Mouse (Mus musculus): ENCODE results near the gene Tmem72. TPM values are rescaled to one million over a fixed set of nuclear protein-coding genes. Genes with fewer than 3 reads are reported as not detected.

Gene Tmem72
- total and polyA plus RNA-seq, 3 experiments: 0.11 to 0.30 TPM; not detected in 1

DNA sequence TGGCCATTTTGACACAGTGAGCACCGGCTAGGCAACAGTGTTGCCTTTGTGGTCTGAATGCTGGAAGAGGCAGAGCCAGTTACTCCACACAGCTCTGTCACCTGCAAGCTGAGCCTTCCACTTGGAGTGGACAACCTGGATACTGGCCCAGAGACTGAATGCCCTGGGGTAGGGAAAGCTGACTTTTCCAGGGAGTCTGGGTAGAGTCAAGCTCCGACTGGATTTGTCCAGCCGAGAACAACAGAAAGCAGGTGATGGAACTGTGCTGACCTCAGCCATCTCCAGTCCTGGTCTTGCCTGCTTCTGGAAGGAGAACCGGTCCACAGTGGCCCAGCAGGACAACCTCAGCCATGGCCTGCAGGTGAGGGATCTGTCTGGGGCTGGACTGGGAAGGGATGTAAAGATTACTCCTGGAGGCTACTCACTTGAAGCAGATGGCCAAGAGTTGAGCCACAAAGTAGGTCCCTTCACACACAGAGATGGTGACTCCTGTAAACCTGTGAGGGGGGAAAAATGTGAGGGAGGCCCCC is 18.8 kb downstream of the Tmem72 start:
- TF ChIP-seq CTCF (IDR thresholded peaks at IDR 0.05; ENCODE audit: low read depth, low read length) (no peak), GATA1 (IDR thresholded peaks at IDR 0.05; ENCODE audit: borderline replicate concordance, low read length) (no peak), TAL1 (conservative IDR thresholded peaks at IDR 0.05; ENCODE audit: low read depth, low read length) (no peak), POLR2AphosphoS5 (IDR thresholded peaks at IDR 0.05; ENCODE audit: insufficient replicate concordance, low read depth, low read length) (no peak), GATA2 (IDR thresholded peaks at IDR 0.05; ENCODE audit: borderline replicate concordance, low read depth, low read length) (no peak)
- H3K36me3 ChIP-seq (replicated peaks): no peaks in the 10 kb centered on the region
- no peaks in the 10 kb centered on the region for H3K27me3 ChIP-seq (ENCODE audit: insufficient read depth, low read length)
- DNase-seq (ENCODE audit: low spot score): no peak
- no peak for ATAC-seq (ENCODE audit: extremely low read depth, insufficient number of reproducible peaks, low FRiP score, poor library complexity, severe bottlenecking)
- H3K4me1 ChIP-seq (ENCODE audit: insufficient read depth, low read depth, low read length): no peaks in the 10 kb centered on the region
- no peak overlapping the region for H3K4me3 ChIP-seq (ENCODE audit: low read depth, low read length)
- peaks cover 71% of the 10 kb centered on the region for H3K9me3 ChIP-seq (replicated peaks)

GRCm38 (mm10) chr6:116697413-116697812 is 19.3 kb downstream of the Tmem72 start:
- DNase-seq (ENCODE audit: low spot score) (no peak), ATAC-seq (ENCODE audit: extremely low read depth, insufficient number of reproducible peaks, low FRiP score, poor library complexity, severe bottlenecking) (no peak)
- TF ChIP-seq CTCF (IDR thresholded peaks at IDR 0.05; ENCODE audit: low read depth, low read length): no peak
- no peak for TF ChIP-seq TAL1 (conservative IDR thresholded peaks at IDR 0.05; ENCODE audit: low read depth, low read length)
- TF ChIP-seq GATA1 (IDR thresholded peaks at IDR 0.05; ENCODE audit: borderline replicate concordance, low read length): no peak
- no peak for TF ChIP-seq GATA2 (IDR thresholded peaks at IDR 0.05; ENCODE audit: borderline replicate concordance, low read depth, low read length)
- no peak for TF ChIP-seq POLR2AphosphoS5 (IDR thresholded peaks at IDR 0.05; ENCODE audit: insufficient replicate concordance, low read depth, low read length)
- Histone ChIP-seq H3K9me3 (replicated peaks) (peaks cover 71% of the 10 kb centered on the region), H3K27me3 (ENCODE audit: insufficient read depth, low read length) (no peaks in the 10 kb centered on the region), H3K4me1 (ENCODE audit: insufficient read depth, low read depth, low read length) (no peaks in the 10 kb centered on the region), H3K4me3 (ENCODE audit: low read depth, low read length) (no peak overlapping the region), H3K36me3 (replicated peaks) (no peaks in the 10 kb centered on the region)

GRCm38 (mm10) chr6:116694346-116694745 is 22.4 kb downstream of the Tmem72 start:
- Histone ChIP-seq H3K4me1 (ENCODE audit: insufficient read depth, low read depth, low read length) (no peaks in the 10 kb centered on the region), H3K27me3 (ENCODE audit: insufficient read depth, low read length) (no peaks in the 10 kb centered on the region), H3K9me3 (replicated peaks) (peaks cover 60% of the 10 kb centered on the region), H3K4me3 (ENCODE audit: low read depth, low read length) (no peak overlapping the region), H3K36me3 (replicated peaks) (no peaks in the 10 kb centered on the region)
- no peak for TF ChIP-seq GATA2 (IDR thresholded peaks at IDR 0.05; ENCODE audit: borderline replicate concordance, low read depth, low read length)
- DNase-seq (ENCODE audit: low spot score): no peak
- no peak for ATAC-seq (ENCODE audit: extremely low read depth, insufficient number of reproducible peaks, low FRiP score, poor library complexity, severe bottlenecking)

DNA sequence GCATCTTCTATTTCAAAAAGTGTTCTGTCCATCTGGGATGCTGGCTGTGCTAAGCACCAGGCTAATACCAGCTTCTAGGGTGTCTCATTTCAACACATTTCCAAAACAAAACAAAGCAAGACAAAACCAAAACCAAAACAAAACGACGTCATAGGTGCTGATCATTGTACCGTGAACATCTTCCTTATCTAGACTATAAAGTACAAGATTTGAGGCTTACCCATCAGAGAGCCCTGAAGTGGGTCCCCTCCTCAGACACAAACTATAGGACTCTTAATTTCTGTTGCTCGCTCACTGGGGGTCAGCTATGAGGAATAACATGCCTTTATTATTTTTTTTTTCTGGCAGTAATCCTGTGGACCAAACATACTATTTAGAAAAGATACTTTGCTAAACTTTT is 23.1 kb downstream of the Tmem72 start:
- H3K36me3 ChIP-seq (replicated peaks): no peaks in the 10 kb centered on the region
- no peaks in the 10 kb centered on the region for H3K4me1 ChIP-seq (ENCODE audit: insufficient read depth, low read depth, low read length)
- DNase-seq (ENCODE audit: low spot score) (no peak), ATAC-seq (ENCODE audit: extremely low read depth, insufficient number of reproducible peaks, low FRiP score, poor library complexity, severe bottlenecking) (no peak)
- H3K9me3 ChIP-seq (replicated peaks): peaks cover 57% of the 10 kb centered on the region
- no peak for TF ChIP-seq POLR2AphosphoS5 (IDR thresholded peaks at IDR 0.05; ENCODE audit: insufficient replicate concordance, low read depth, low read length)
- TF ChIP-seq GATA1 (IDR thresholded peaks at IDR 0.05; ENCODE audit: borderline replicate concordance, low read length): no peak
- TF ChIP-seq GATA2 (IDR thresholded peaks at IDR 0.05; ENCODE audit: borderline replicate concordance, low read depth, low read length): no peak
- no peak for TF ChIP-seq CTCF (IDR thresholded peaks at IDR 0.05; ENCODE audit: low read depth, low read length)
- no peak for TF ChIP-seq TAL1 (conservative IDR thresholded peaks at IDR 0.05; ENCODE audit: low read depth, low read length)
- H3K4me3 ChIP-seq (ENCODE audit: low read depth, low read length): no peak overlapping the region
- no peaks in the 10 kb centered on the region for H3K27me3 ChIP-seq (ENCODE audit: insufficient read depth, low read length)

GRCm38 (mm10) chr6:116682317-116682716 is 34.4 kb downstream of the Tmem72 start:
- Histone ChIP-seq H3K27me3 (ENCODE audit: insufficient read depth, low read length) (no peaks in the 10 kb centered on the region), H3K4me1 (ENCODE audit: insufficient read depth, low read depth, low read length) (no peaks in the 10 kb centered on the region), H3K36me3 (replicated peaks) (no peaks in the 10 kb centered on the region), H3K9me3 (replicated peaks) (peaks cover 46% of the 10 kb centered on the region), H3K4me3 (ENCODE audit: low read depth, low read length) (no peak overlapping the region)
- no peak for DNase-seq (ENCODE audit: low spot score)
- TF ChIP-seq POLR2AphosphoS5 (IDR thresholded peaks at IDR 0.05; ENCODE audit: insufficient replicate concordance, low read depth, low read length) (no peak), TAL1 (conservative IDR thresholded peaks at IDR 0.05; ENCODE audit: low read depth, low read length) (no peak), CTCF (IDR thresholded peaks at IDR 0.05; ENCODE audit: low read depth, low read length) (no peak), GATA2 (IDR thresholded peaks at IDR 0.05; ENCODE audit: borderline replicate concordance, low read depth, low read length) (no peak), GATA1 (IDR thresholded peaks at IDR 0.05; ENCODE audit: borderline replicate concordance, low read length) (no peak)
- no peak for ATAC-seq (ENCODE audit: extremely low read depth, insufficient number of reproducible peaks, low FRiP score, poor library complexity, severe bottlenecking)

GRCm38 (mm10) chr6:116679563-116680288 is 37.0 kb downstream of the Tmem72 start:
- DNase-seq (ENCODE audit: low spot score) (no peak), ATAC-seq (ENCODE audit: extremely low read depth, insufficient number of reproducible peaks, low FRiP score, poor library complexity, severe bottlenecking) (no peak)
- Histone ChIP-seq H3K4me1 (ENCODE audit: insufficient read depth, low read depth, low read length) (no peaks in the 10 kb centered on the region), H3K36me3 (replicated peaks) (no peaks in the 10 kb centered on the region), H3K4me3 (ENCODE audit: low read depth, low read length) (no peak overlapping the region), H3K27me3 (ENCODE audit: insufficient read depth, low read length) (no peaks in the 10 kb centered on the region), H3K9me3 (replicated peaks) (peaks cover 64% of the 10 kb centered on the region)
- TF ChIP-seq POLR2AphosphoS5 (IDR thresholded peaks at IDR 0.05; ENCODE audit: insufficient replicate concordance, low read depth, low read length): no peak
- no peak for TF ChIP-seq GATA1 (IDR thresholded peaks at IDR 0.05; ENCODE audit: borderline replicate concordance, low read length)
- TF ChIP-seq TAL1 (conservative IDR thresholded peaks at IDR 0.05; ENCODE audit: low read depth, low read length): no peak
- no peak for TF ChIP-seq GATA2 (IDR thresholded peaks at IDR 0.05; ENCODE audit: borderline replicate concordance, low read depth, low read length)
- no peak for TF ChIP-seq CTCF (IDR thresholded peaks at IDR 0.05; ENCODE audit: low read depth, low read length)

Measured in G1E (cell line).